Mouse (Mus musculus) liver, postnatal 0 days (tissue): ENCODE measurements at regions not wholly inside any gene's neighbourhood (a gene's known extent, or its start where the extent isn't known, plus 50 kb on each side); places are given as distances from the start of the nearest gene placed in this dataset. TPM values are rescaled to one million over a fixed set of nuclear protein-coding genes. Genes with fewer than 3 reads are reported as not detected.
"Not testable (repeated sequence)": the region's sequence is repeated elsewhere in the genome, so short reads cannot be mapped to it uniquely, and the experiment has no call there.

Experiments used
- ATAC-seq: fragments of 200-750 bp; cut with Nextera tagmentation; 2 replicates; pipeline ENCODE4 v1.8.0; 2017; ENCODE audit warnings: mild to moderate bottlenecking, moderate library complexity
- DNase-seq: peaks from one replicate; pipeline ENCODE4 v3.0.0-alpha.2; 2016
- H3K27ac ChIP-seq: fragments of 300-500 bp; sonication (generic); 2 replicates; pipeline ENCODE4 v1.5.1; 2014; ENCODE audit warnings: antibody characterized with exemption, moderate library complexity, mild to moderate bottlenecking, low read depth
- H3K27me3 ChIP-seq: fragments of 300-500 bp; sonication (generic); 2 replicates; pipeline ENCODE4 v1.6.1; 2014; ENCODE audit warnings: low read length, control low read depth, mixed read lengths; ENCODE audit not compliant: insufficient read depth
- H3K36me3 ChIP-seq: fragments of 300-500 bp; sonication (generic); replicated peaks from 2 replicates; pipeline ENCODE4 v1.6.1; 2014; ENCODE audit warnings: mild to moderate bottlenecking, control low read depth, low read length, moderate library complexity, mixed read lengths; ENCODE audit not compliant: insufficient read depth
- H3K4me1 ChIP-seq: fragments of 300-500 bp; sonication (generic); 2 replicates; pipeline ENCODE4 v1.6.1; 2014; ENCODE audit warnings: antibody characterized with exemption, mild to moderate bottlenecking, control low read depth; ENCODE audit not compliant: insufficient read depth
- H3K4me2 ChIP-seq: fragments of 300-500 bp; sonication (generic); 2 replicates; pipeline ENCODE4 v1.6.1; 2014; ENCODE audit warnings: low read depth, mild to moderate bottlenecking, low read length, moderate library complexity, mixed read lengths
- H3K4me3 ChIP-seq: fragments of 300-500 bp; sonication (generic); 2 replicates; pipeline ENCODE4 v1.5.1; 2014; ENCODE audit warnings: low read depth, low read length
- H3K9ac ChIP-seq: fragments of 300-500 bp; sonication (generic); replicated peaks from 2 replicates; pipeline ENCODE4 v1.6.1; 2014; ENCODE audit warnings: mild to moderate bottlenecking, moderate library complexity
- H3K9me3 ChIP-seq: fragments of 300-500 bp; sonication (generic); 2 replicates; pipeline ENCODE4 v1.6.1; 2016; ENCODE audit warnings: mild to moderate bottlenecking, control low read depth, low read length, mixed read lengths
- CTCF ChIP-seq: sonication (generic); IDR thresholded peaks from 2 replicates; pipeline ENCODE4 v1.5.1; 2016; ENCODE audit warnings: antibody characterized with exemption, low read depth
- EP300 ChIP-seq: IDR thresholded peaks from 2 replicates; pipeline ENCODE4 v1.6.1; 2016; ENCODE audit warnings: antibody characterized with exemption, low read depth, mild to moderate bottlenecking
- WGBS: fragments of 180-500 bp; shearing (Covaris S2); extraction: QIAGEN DNeasy Blood & Tissue Kit; methylation state at CpG from one replicate; pipeline ENCODE4 v1.1.7; 2014; ENCODE audit not compliant: insufficient replicate concordance; 5-methylcytosine and 5-hydroxymethylcytosine counted together
- microRNA-seq: library from miRNA; unstranded; fragments of <30 nt; microRNA quantifications from one replicate; pipeline ENCODE4, GENCODE M21; 2016

DNA sequence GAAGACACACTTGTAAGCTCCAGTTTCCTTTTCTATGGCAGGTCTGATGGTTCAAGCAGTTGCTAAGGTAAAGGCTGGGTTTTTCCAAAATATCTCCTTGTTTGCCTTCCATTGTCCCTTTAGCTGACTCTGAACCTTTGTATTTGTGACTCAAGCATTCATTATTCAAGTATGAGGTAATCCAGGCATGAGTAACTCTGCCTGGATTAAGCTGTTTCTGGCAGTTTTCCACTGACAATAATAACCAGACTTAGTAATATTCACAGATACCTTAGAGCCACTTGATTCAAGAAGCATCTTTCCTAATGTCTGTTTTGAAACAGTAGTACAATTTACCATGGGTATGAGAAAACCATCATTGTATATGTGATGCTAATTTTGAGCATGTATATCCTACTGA is 805.6 kb downstream of the Trib2 start:
- Histone ChIP-seq H3K4me3 (no peak overlapping the region), H3K9ac (no peak overlapping the region), H3K27me3 (no peaks in the 10 kb centered on the region), H3K4me2 (no peak overlapping the region), H3K27ac (no peak overlapping the region), H3K9me3 (no peaks in the 10 kb centered on the region), H3K36me3 (no peaks in the 10 kb centered on the region), H3K4me1 (no peaks in the 10 kb centered on the region)
- ATAC-seq (no peak), DNase-seq (no peak)
- TF ChIP-seq CTCF = no peak
- TF ChIP-seq EP300 = no peak

DNA sequence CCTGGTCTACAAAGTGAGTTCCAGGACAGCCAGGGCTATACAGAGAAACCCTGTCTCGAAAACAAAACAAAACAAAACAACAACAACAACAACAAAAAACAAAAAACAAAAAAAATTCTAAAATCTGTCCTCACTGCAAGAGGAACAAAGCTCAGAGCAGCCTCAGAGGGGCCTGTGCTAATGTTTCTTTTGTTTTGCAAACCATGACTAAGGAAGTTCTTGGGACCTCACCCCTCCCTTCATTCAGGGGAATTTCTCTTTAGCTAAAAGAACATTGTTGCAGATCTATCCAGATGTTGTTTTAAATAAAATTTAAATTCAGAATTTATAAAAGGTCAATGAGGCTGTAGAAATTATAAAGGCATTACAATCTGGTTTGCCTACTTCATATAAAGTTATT is 814.3 kb downstream of the Trib2 start:
- H3K27ac ChIP-seq, ATAC-seq, H3K4me1 ChIP-seq, H3K36me3 ChIP-seq, H3K4me3 ChIP-seq, H3K27me3 ChIP-seq, DNase-seq, H3K4me2 ChIP-seq, H3K9me3 ChIP-seq, H3K9ac ChIP-seq: not testable (repeated sequence)
- 25% methylated on average over 1 of the region's 1 CpGs for WGBS

Small RNA genes in the stretch of these regions (microRNA-seq; reads per million reads assigned to microRNA genes)
- not detected for gene Gm27682
